Mouse (Mus musculus) CH12.LX (cell line): ENCODE data around the gene Grsf1. TPM values are rescaled to one million over a fixed set of nuclear protein-coding genes. Genes with fewer than 3 reads are reported as not detected.

ENCODE experiments used
- DNase-seq: peaks from one replicate; pipeline ENCODE4 v3.0.0-alpha.2; 2013; ENCODE audit errors: extremely low read depth
- H3K27ac ChIP-seq: 2 replicates; pipeline ENCODE4 v1.5.1; 2012; ENCODE audit warnings: low read depth, mild to moderate bottlenecking, control low read depth, moderate library complexity; ENCODE audit not compliant: insufficient read depth
- H3K27me3 ChIP-seq: replicated peaks from 2 replicates; pipeline ENCODE3; 2012; ENCODE audit warnings: inconsistent platforms
- H3K36me3 ChIP-seq, 2 experiments: replicated peaks in 1 of 2; 2 replicates each; pipeline versions ENCODE3 to v1.6.1; 2012; ENCODE audit warnings: inconsistent platforms in 1 of 2, low read length in 1 of 2, mild to moderate bottlenecking in 1 of 2, mixed read lengths in 1 of 2, moderate library complexity in 1 of 2; ENCODE audit not compliant: control insufficient read depth in 1 of 2, insufficient read depth in 1 of 2
- H3K4me1 ChIP-seq, 2 experiments: 2 replicates each; pipeline ENCODE4 v1.6.1; 2012; ENCODE audit warnings: inconsistent platforms in 1 of 2, moderate library complexity in 1 of 2; ENCODE audit not compliant: insufficient read depth in 2 of 2, control insufficient read depth in 1 of 2
- H3K4me2 ChIP-seq: 2 replicates; pipeline ENCODE4 v1.6.1; 2012; ENCODE audit warnings: low read depth, mild to moderate bottlenecking, control low read depth; ENCODE audit not compliant: poor library complexity, insufficient read depth, severe bottlenecking
- H3K4me3 ChIP-seq, 3 experiments: fragments of 150-350 bp in 1 of 3; sonication (generic) in 1 of 3; replicated peaks in 1 of 3; 2 replicates each; pipeline versions ENCODE3 to v1.5.1; 2011 to 2012; ENCODE audit warnings: low read depth in 2 of 3, low read length in 2 of 3, mild to moderate bottlenecking in 2 of 3, moderate library complexity in 2 of 3, control low read depth in 1 of 3, improper control_type of control experiment in 1 of 3, inconsistent platforms in 1 of 3, mixed read lengths in 1 of 3; ENCODE audit not compliant: poor library complexity in 1 of 3
- H3K79me2 ChIP-seq: replicated peaks from 2 replicates; pipeline ENCODE4 v1.6.1; 2012; ENCODE audit warnings: mild to moderate bottlenecking, moderate library complexity; ENCODE audit not compliant: control insufficient read depth, poor library complexity, insufficient read depth, severe bottlenecking; ENCODE audit errors: extremely low read depth
- H3K9ac ChIP-seq: 2 replicates; pipeline ENCODE4 v1.6.1; 2012; ENCODE audit warnings: low read depth, mild to moderate bottlenecking, control low read depth, moderate library complexity; ENCODE audit not compliant: insufficient read depth
- H3K9me3 ChIP-seq: replicated peaks from 2 replicates; pipeline ENCODE3; 2012; ENCODE audit warnings: low read length, inconsistent platforms, mixed read lengths
- BHLHE40 ChIP-seq: IDR thresholded peaks from 2 replicates; pipeline ENCODE4 v1.6.1; 2011; ENCODE audit warnings: mild to moderate bottlenecking, low read depth, low read length, improper control_type of control experiment
- CHD1 ChIP-seq: IDR thresholded peaks from 2 replicates; pipeline ENCODE4 v1.6.1; 2012; ENCODE audit warnings: low read depth, low read length, improper control_type of control experiment, inconsistent platforms
- CHD2 ChIP-seq: IDR thresholded peaks from 2 replicates; pipeline ENCODE4 v1.6.1; 2011; ENCODE audit warnings: low read length, improper control_type of control experiment
- E2F4 ChIP-seq: IDR thresholded peaks from 2 replicates; pipeline ENCODE4 v1.6.1; 2011; ENCODE audit warnings: low read depth, low read length, improper control_type of control experiment; ENCODE audit not compliant: insufficient replicate concordance
- ELF1 ChIP-seq: IDR thresholded peaks from 2 replicates; pipeline ENCODE4 v1.6.1; 2014; ENCODE audit warnings: low read depth, mild to moderate bottlenecking, inconsistent platforms, low read length, improper control_type of control experiment
- EP300 ChIP-seq: IDR thresholded peaks from 2 replicates; pipeline ENCODE4 v1.6.1; 2011; ENCODE audit warnings: low read length, improper control_type of control experiment
- ETS1 ChIP-seq: conservative IDR thresholded peaks from 2 replicates; pipeline ENCODE4 v1.6.1; 2012; ENCODE audit warnings: low read depth, mild to moderate bottlenecking, inconsistent platforms, low read length, improper control_type of control experiment, moderate library complexity
- GABPA ChIP-seq: IDR thresholded peaks from 2 replicates; pipeline ENCODE4 v1.6.1; 2012; ENCODE audit warnings: low read depth, low read length, improper control_type of control experiment, inconsistent platforms; ENCODE audit not compliant: insufficient replicate concordance
- HCFC1 ChIP-seq: IDR thresholded peaks from 2 replicates; pipeline ENCODE4 v1.6.1; 2012; ENCODE audit warnings: low read depth, mild to moderate bottlenecking, inconsistent platforms, low read length, improper control_type of control experiment
- MAFK ChIP-seq: IDR thresholded peaks from 2 replicates; pipeline ENCODE4 v1.6.1; 2011; ENCODE audit warnings: low read length, improper control_type of control experiment; ENCODE audit not compliant: insufficient replicate concordance
- MXI1 ChIP-seq: IDR thresholded peaks from 2 replicates; pipeline ENCODE4 v1.6.1; 2011; ENCODE audit warnings: mild to moderate bottlenecking, low read depth, low read length, improper control_type of control experiment
- MYC ChIP-seq: IDR thresholded peaks from 2 replicates; pipeline ENCODE4 v1.6.1; 2011; ENCODE audit warnings: low read depth, mild to moderate bottlenecking, improper control_type of control experiment, low read length
- PAX5 ChIP-seq: IDR thresholded peaks from 2 replicates; pipeline ENCODE4 v1.6.1; 2012; ENCODE audit warnings: low read length, inconsistent platforms, mixed read lengths
- POLR2AphosphoS2 ChIP-seq: IDR thresholded peaks from 2 replicates; pipeline ENCODE4 v1.6.1; 2011; ENCODE audit warnings: low read depth, low read length, improper control_type of control experiment
- RAD21 ChIP-seq: IDR thresholded peaks from 2 replicates; pipeline ENCODE4 v1.6.1; 2011; ENCODE audit warnings: low read depth, mild to moderate bottlenecking, low read length, improper control_type of control experiment, moderate library complexity
- SMC3 ChIP-seq: IDR thresholded peaks from 2 replicates; pipeline ENCODE4 v1.6.1; 2011; ENCODE audit warnings: low read depth, low read length, improper control_type of control experiment
- TBP ChIP-seq: conservative IDR thresholded peaks from 2 replicates; pipeline ENCODE4 v1.6.1; 2011; ENCODE audit warnings: low read depth, low read length, improper control_type of control experiment
- TCF12 ChIP-seq: IDR thresholded peaks from 2 replicates; pipeline ENCODE4 v1.6.1; 2014; ENCODE audit warnings: low read depth, mild to moderate bottlenecking, inconsistent platforms, low read length, improper control_type of control experiment
- USF1 ChIP-seq: IDR thresholded peaks from 2 replicates; pipeline ENCODE4 v1.6.1; 2014; ENCODE audit warnings: low read depth, mild to moderate bottlenecking, inconsistent platforms, low read length, improper control_type of control experiment
- ZKSCAN1 ChIP-seq: IDR thresholded peaks from 2 replicates; pipeline ENCODE4 v1.6.1; 2012; ENCODE audit warnings: low read depth, inconsistent platforms, low read length, improper control_type of control experiment, borderline replicate concordance
- ZNF384 ChIP-seq: IDR thresholded peaks from 2 replicates; pipeline ENCODE4 v1.6.1; 2012; ENCODE audit warnings: low read depth, low read length, improper control_type of control experiment, inconsistent platforms
- dilution Hi-C: fragments of 300-500 bp; cut with MboI; formaldehyde crosslinking; loops from 2 replicates; pipeline ENCODE4 v1.14.3; 2020; ENCODE audit warnings: low sequenced_read_pairs; ENCODE audit not compliant: extremely low pct_unique_long_range_greater_than_20kb, extremely low pct_ligation_motif_present
- in situ Hi-C: fragments of 300-500 bp; cut with MboI; formaldehyde crosslinking; loops from 3 replicates; pipeline ENCODE4 v1.14.3; 2019; ENCODE audit warnings: low sequenced_read_pairs, low pct_ligation_motif_present, low pct_unique_long_range_greater_than_20kb, mixed read lengths
- polyA plus RNA-seq: library from polyadenylated mRNA; unstranded; fragments of >175 nt; gene quantifications from 2 replicates; pipeline ENCODE4 v1.2.1, GENCODE M21; 2012; ENCODE audit warnings: low read depth; ENCODE audit not compliant: insufficient read length
- total RNA-seq, 2 experiments: library from RNA; depleted of rRNA; stranded (reverse); fragments of 300-350 nt in 1 of 2; fragments of >200 nt in 1 of 2; gene quantifications; 2 replicates each; pipeline ENCODE4 v1.2.3; 2012 to 2014

Grsf1 gene
- total and polyA plus RNA-seq, 3 experiments, result 56.8 to 109 (median 100) TPM

DNA sequence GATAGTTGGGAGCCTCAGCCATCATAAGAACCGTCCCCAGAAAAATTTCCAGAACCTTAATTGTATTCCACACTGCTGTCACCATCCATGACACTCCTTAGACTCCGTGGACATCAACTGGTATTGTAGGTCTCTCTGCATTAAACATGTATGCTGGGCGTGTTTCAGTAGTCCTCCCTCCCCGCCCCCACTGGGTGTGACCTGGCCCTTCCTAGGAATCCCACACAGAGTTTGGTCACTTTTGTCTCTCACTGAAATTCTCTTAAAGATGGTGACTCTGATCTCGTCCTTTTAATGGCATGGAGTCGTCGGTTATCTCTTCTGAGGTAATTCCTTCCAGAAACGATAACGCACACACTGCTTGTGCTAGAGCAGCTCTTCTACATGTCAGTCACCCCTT lies 7.7 kb upstream of the Grsf1 start:
- in situ Hi-C loops, result no loop called here
- H3K4me3 ChIP-seq, result no peak overlapping the region
- no peak for DNase-seq
- H3K9ac ChIP-seq, result no peak overlapping the region
- H3K4me2 ChIP-seq, result no peak overlapping the region
- no peak overlapping the region for H3K27ac ChIP-seq
- H3K36me3 ChIP-seq, result no peaks in the 10 kb centered on the region
- TF ChIP-seq CHD2, result no peak
- no peak for TF ChIP-seq MYC
- TF ChIP-seq BHLHE40, result no peak
- TF ChIP-seq POLR2AphosphoS2, result no peak
- no peak for TF ChIP-seq EP300
- TF ChIP-seq SMC3, result no peak
- no peak for TF ChIP-seq ETS1
- TF ChIP-seq MAFK, result no peak
- no peak for TF ChIP-seq USF1
- no peak for TF ChIP-seq PAX5
- no peak for TF ChIP-seq ZNF384
- no peak for TF ChIP-seq RAD21
- TF ChIP-seq GABPA, result no peak
- TF ChIP-seq TCF12, result no peak
- TF ChIP-seq CHD1, result no peak
- TF ChIP-seq MXI1, result no peak
- no peak for TF ChIP-seq ZKSCAN1
- TF ChIP-seq HCFC1, result no peak
- no peak for TF ChIP-seq TBP
- TF ChIP-seq, all 38 proteins: peak for 0
- Histone ChIP-seq H3K9me3 (no peaks in the 10 kb centered on the region), H3K79me2 (no peaks in the 10 kb centered on the region), H3K27me3 (no peaks in the 10 kb centered on the region), H3K4me1 (no peaks in the 10 kb centered on the region; a peak in 1 of 4 replicates)
- dilution Hi-C loops, result no loop called here

- TF ChIP-seq E2F4, result no peak
- no peak for TF ChIP-seq ELF1
- TF ChIP-seq MAFK, result peak; percentile 94
- TF ChIP-seq USF1, result no peak
Measured at GRCm38 (mm10) chr5:88680567-88680966, 4.6 kb upstream of the Grsf1 start.

More at GRCm38 (mm10) chr5:88680567-88680966, 4.6 kb upstream of the Grsf1 start:
- peaks cover 3% of the 10 kb centered on the region for H3K79me2 ChIP-seq
- no peak for DNase-seq
- no peaks in the 10 kb centered on the region for H3K27me3 ChIP-seq
- no peak overlapping the region for H3K4me2 ChIP-seq
- H3K9ac ChIP-seq, result no peak overlapping the region
- dilution Hi-C loops (no loop called here), in situ Hi-C loops (no loop called here)
- no peaks in the 10 kb centered on the region for H3K4me1 ChIP-seq
- H3K36me3 ChIP-seq, result no peaks in the 10 kb centered on the region
- no peak overlapping the region for H3K4me3 ChIP-seq
- H3K27ac ChIP-seq, result no peak overlapping the region
- no peaks in the 10 kb centered on the region for H3K9me3 ChIP-seq
